Mouse (Mus musculus) lung, postnatal 25 days (tissue): ENCODE data around the gene 1700069L16Rik.
A peak's percentile ranks its signal among the peaks of the same experiment; 100 is the strongest.

Experiments
- DNase-seq: peaks from one replicate; pipeline ENCODE4 v3.0.0; 2022; ENCODE audit warnings: low spot score

1700069L16Rik gene

DNA sequence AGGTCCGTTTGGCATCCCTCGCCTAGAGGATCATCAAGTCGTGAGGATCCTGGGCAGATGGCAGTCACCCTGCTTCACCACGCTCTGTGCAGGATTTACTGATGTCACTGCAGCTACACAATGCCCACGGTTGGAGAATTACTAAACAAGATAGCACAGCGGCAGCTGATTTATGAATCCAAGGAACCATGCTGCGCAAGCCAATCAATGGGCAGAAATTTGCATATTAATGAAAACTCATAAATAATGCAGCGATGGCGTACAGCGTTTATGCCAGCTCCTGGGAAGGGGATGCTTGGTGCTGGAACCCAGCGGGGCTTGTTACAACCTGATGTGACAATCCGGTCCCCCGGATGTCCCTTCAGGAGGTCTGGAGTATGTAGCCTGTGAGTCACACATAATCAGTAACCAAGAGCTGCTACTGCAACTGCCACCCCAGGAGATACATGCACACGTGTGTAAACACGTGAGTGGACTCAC, 34.5 kb downstream of the 1700069L16Rik start:
- DNase-seq = no peak

DNA sequence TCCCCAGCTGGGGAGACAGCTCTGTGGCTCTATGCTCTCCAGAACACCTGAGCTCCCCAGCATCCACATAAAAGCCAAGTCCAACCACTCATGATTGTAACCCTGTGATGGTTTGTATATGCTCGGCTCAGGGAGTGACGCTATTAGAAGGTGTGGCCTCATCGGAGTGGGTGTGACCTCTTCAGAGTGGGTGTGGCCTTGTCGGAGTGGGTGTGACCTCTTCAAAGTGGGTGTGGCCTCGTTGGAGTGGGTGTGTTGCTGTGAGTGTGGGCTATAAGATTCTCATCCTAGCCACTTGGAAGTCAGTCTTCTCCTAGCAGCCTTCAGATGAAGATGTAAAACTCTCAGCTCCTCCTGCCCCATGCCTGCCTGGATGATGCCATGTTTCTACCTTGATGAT, 37.1 kb downstream of the 1700069L16Rik start:
- no peak for DNase-seq

DNA sequence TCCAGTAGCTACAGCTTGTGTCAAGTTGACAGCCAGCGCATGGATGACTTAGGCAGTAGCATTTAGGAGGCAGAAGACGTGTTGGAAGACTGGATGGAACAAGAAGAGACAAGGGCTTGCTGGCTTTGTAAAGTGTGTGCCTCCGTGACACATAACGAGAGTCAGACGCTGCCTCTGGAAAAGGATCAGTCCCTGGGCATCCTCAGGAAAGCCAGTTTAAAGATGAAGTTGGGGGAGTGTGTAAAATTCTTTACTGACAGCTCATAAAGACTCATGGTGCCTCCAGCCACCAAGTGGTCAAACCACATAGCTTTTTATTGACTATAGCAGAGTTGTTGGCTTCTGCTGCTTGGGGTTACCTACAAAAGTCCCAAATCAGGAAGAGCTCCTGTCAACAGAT, 39.1 kb downstream of the 1700069L16Rik start:
- no peak for DNase-seq

DNA sequence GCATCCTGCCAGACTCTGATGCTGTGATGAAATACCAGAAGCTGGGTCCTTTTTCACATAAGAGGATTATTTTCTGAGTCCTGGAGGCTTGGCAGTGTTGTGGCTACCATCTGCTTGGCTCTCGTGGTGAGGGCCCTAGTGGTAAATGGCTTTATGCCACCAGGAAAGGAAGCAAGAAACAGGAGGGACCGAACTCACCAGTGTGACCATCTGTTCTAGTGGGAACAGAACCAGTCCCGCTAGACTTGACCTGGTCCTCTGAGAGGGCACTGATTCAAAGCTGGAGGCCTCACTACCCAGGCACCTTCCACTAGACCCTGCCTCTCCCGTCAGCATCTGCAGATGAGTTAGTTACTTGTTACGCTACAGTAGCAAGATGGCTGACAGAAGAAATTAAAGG, 41.3 kb downstream of the 1700069L16Rik start:
- no peak for DNase-seq

DNA sequence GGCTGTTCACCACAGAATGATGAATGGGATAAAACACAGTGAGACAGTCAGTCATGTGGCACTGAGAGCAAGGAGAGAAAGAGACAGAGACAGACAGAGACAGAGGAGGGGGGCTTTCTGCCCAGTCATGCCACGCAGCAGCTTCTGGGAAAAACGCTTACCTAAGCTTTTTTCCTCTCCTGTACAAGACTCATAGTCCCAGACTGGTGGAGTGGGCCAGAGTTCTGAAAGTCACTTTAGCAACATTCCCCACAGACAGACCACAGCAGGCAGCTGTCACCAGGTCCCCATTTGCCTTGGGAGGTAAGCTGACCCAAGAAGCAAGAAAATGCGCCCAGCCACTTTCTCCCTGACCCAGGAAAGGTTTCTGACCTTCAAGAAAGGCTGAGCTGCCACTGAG, 42.1 kb downstream of the 1700069L16Rik start:
- no peak for DNase-seq

DNA sequence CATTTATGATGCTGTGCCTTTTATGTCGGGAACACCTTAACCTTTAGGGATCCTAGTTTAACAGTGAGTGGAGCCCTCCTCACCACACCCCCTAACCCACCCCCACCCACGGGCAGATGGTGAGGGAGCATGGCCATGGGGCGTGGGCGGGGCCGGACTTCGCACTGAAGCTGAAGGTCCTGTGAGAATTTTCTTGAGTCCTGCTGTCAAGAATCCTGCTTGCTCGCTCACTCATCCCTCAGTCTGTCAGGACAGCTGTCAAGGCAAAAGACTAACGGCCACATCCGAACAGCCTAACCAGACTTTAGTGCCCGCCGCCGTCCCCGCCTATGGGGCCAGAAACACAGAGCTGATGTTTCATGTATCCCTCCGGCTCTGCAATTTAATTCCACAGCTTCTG, 43.4 kb downstream of the 1700069L16Rik start:
- no peak for DNase-seq

DNA sequence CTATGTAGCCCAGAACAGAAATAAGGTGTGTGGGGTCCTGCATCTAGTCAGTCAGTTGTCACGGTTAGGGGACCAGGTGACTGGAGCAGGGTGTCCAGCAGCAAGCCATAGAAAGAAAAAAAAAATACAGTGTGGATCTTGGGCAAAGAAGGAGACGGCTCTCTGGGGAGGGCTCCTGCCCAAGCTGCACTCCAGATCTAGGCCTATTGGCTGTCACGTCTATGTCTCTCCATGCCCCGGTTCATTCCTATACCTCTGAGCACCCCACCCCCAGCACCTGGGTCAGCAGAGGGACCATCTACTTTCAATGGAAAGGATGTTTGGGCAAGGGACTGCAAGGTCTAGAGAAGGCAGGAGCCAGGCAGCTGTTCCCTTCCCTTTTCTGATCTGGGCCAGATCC, 45.1 kb downstream of the 1700069L16Rik start:
- DNase-seq = no peak

DNA sequence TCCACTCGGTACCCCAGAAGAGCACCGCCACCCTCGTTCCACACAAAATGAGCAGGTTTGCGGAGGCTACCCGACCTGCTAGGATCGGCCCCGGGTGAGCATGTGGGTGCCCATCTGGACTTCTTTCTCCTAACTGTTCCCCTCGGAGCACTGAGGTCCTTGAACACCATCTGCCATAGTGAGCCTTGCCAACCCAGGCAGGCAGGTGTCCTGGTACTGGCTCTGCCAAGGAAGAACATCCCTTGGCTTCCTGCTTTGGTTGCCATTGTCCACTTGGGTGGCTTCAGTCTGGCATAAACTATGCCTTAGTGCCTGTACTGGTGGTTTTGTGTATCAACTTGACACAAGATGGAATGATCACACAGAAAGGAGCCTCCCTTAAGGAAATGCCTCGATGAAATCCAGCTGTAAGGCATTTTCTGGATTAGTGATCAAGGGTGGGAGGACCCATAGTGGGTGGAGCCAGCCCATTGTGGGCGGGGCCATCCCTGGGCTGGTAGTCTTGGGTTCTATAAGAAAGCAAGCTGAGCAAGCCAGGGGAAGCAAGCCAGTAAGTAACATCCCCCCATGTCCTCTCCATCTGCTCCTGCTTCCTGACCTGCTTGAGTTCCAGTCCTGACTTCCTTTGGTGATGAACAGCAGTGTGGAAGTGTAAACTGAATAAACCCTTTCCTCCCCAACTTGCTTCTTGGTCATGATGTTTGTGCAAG, 45.7 kb downstream of the 1700069L16Rik start:
- no peak for DNase-seq

DNA sequence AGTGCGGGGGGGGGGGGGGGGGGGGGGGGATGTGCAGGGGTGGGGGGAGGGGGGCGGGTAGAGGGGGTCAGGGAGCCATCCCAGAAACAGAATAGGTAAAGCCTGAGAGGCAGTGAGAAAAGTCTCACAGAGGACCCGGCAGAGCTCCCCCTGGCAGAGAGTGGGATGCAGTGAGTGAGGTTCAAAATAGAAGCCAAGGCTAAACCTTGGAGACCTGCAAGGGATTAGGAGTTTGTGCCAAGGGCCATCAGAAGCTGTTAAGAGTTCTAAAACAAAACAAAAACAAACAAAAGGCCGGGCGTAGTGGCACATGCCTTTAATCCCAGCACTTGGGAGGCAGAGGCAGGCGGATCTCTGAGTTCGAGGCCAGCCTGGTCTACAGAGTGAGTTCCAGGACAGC, 47.0 kb downstream of the 1700069L16Rik start:
- no peak for DNase-seq

DNA sequence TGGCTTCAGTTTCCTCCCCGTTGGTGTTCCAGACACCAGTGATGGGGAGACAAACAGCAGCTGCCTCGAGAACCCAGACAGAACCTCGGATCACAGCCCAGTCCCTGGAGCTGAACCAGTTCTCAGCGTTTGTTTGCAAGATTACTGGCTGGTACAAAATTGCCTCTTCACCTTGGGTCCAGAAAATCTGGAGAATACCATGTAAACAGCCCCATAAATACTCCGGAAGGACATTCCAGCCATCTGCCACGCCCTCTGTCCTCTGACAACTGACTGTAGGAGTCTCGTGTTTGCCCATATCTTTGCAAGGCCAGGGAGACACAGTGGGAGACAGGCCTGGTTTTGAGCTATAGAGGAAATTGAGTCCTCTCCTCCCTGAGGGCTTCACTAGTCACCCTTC, 49.7 kb downstream of the 1700069L16Rik start:
- peak; percentile 46 for DNase-seq

DNA sequence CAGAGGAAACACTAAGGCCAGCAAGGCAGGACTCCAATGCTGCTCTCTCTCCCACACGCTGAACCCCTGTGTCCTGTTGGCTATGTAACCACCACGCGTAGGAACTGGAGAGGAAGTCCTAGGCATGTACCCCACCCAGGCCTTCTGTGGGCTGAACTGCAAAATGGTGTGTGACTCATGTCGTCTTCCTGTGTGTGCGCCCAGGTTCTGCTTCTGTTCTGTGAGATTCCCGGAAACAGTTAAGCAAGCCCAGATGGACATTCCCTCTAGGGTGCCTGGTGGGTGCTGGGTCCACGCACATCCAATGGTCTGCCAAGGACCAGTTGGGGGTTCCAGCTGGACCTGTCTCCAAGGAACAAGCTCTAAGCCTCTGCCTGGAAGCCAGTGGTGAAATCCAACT, 52.1 kb downstream of the 1700069L16Rik start:
- peak; percentile 62 for DNase-seq

DNA sequence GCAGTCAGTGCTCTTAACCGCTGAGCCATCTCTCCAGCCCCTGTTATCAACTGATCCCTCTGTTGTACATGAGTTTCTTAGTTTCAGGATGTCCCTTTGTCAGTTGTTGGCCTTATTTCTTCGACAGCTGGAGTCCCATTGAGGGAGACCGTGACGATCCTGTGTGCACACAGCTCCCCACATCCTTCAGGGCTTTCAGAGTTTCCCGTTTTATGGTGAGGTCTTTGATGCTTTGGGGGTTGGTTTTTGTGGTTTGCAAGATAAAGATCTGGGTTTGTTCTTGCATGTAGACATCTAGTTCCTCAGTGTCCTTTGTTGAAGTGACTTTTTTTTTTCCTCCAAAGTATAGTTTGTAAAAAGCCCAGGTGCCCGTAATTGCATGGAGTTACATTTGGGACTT, 54.0 kb downstream of the 1700069L16Rik start:
- no peak for DNase-seq

DNA sequence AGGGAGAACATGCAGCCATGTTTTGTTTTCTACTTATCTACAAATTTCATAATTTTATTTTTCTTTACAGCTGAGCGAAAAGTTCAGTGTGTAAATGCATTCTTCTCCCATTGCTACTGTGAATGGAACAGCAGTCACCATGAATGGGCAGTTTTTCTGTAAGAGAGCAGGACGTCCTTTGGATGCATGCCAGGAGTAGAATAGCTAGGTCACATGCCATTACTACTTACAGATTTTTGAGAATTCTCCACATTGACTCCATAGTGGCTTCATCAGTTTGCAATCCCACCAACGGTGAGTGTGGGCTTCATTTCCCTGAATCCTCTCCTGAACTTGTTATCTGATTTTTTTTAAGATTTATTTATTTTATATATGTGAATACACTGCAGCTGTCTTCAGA, 54.5 kb downstream of the 1700069L16Rik start:
- DNase-seq = no peak

DNA sequence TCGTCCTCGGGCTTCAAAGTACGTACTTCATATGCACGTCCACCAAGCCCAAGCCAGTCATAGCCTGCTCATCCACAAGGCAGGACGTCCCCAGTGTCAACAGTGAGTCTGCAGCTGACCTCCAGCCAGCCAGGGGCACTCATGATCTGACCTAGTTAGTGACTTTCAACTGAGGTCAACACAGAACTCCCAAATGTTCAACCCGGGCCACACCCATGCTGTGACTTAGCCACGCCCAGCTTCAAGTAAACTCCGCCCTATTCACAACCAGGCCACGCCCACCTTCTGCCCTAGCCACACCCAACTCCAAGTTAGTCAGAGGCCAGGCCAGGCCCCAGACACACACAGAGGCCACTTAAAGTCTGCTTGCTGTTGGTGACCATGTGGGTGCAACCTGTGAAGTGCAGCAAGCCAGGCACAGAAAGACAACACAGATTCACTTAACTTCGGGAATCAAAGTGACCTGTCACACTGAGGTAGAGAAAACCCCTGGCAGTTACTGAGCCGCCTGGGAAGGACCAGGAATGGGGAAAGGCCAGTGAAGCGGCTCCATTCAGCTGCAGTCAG, 59.9 kb downstream of the 1700069L16Rik start:
- no peak for DNase-seq

DNA sequence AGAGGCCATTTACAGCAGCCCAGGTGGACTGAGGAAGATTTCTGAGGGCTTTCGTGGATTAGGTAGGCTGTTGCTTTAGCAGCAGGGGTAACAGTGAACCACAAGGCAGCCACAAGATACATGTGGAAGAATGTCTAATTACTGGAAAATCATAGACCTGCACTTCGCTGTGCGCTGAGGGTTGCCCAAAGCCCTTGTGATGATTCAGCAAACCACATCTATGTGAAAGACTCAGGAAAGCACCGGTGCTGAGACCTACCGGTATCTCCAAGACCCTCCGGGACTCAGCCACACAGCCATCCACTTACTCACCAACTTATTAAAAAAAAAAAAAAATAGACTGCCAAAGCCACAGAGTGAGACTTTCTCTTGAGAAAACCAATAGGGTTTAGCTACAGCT, 60.4 kb downstream of the 1700069L16Rik start:
- DNase-seq = no peak

DNA sequence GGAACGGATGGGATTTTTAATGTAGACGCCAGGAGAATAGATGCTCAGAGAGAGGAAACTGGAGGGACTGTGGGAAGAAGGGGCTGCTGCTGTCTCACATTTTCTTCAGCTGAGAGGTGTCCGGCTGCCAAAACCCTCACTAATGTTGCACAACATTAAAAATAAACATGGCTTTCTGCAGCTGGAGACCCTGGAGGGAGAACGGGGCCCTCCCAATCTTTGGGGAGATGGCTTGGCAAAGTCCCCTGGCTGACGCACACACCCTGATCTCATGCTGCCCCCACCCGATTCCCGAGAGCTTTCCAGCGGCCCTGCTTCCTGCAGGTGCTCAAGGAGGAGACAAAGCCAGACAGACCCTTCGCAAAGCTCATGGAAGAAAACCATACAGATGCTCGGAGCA, 63.7 kb downstream of the 1700069L16Rik start:
- DNase-seq = peak; percentile 51

DNA sequence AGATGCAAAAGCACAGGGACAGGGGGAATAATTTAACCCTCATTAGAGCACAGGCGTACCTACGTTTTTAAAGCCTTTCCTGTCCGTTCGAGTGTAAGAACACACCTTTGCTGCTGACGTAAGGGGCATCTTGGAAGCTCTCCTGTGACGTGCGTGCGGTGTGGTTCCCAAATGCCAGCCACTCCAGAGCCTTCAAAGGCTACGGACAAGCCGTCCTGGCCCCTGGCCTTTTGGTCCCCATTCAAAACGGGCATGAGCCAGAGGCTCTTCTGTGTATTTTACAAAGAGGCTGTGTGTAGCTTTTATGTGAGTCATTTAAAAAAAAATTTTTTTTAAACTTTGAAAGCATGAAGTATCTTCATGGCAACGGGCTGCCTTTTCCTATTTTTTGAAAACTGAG, 69.8 kb downstream of the 1700069L16Rik start:
- DNase-seq = no peak

DNA sequence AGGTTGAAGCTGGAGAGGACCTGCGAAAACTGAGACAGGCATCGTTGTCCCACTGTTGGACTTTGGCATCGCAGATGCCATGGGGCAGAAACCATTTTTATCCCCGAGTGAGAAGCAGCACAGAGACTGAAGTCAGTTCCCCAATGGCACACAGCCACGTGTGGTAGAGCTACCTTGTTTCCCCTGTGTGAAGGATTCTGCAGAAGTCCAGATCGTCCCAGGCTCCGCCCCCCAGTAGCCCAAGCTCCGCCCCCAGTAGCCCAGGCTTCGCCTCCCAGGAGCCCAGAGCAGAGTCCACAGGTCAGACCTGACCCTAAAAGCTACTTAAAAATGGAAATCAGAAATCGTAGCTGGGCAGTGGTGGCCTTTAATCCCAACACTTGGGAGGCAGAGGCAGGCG, 70.4 kb downstream of the 1700069L16Rik start:
- no peak for DNase-seq

DNA sequence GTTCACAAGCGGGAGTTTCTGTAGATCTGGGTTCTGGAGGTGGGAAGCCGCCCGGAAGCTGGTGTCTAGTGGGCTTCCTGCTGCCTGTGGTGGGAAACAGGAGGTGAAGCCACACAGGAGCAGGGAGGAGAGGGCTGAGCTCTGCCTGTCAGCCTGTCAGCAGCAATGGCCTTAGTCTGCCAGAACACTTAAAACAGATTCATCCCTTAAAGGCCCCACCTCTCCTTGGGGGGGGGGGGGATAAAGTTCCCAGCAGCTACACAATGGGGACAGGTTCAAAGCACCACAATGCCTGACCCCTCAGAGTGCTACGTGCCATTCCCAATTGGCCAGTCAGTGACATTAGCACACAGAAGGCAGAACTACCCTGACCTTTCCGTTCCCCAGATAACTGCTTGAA, 72.4 kb downstream of the 1700069L16Rik start:
- no peak for DNase-seq

DNA sequence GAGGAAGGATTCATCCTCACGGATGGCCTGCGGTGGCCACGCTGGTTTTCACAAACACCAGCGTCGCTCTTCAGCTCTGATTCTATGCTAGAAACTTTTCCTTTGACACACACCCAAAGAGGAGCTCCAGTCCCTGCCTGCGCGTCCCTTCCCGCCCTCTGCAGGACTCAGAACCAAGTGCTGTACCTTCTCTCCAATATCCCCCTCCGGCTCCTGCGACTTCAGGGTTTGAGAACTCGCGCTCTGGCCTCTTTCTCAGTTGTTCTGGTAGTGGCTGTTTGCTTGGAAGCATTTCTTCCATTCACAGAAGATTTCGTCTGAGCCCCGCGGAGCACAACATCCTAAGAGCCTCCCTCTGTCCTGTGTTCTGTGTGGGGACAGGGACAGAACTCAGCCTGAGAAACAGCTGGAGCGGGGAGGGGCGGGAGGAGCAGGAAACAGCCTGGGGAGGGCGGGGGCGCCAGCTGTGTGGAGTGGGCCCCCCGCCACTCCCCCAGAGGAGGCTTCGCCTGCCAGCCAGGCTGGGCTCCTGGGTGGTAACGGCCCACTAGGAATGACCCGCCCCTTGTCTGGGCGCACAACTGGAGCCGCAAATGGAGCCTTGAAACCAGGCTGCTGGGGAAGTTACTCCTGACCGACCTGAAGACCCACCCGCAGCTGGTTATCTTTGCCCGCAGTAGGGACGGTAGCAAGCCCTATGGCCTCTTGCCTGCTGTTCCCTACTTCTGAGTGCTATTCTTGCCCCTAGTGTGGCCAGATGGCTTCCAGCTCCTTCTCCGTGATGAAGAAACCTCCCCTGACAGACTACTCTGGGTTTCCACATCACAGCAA, 74.3 kb downstream of the 1700069L16Rik start, which contains the start of gene Cmklr1:
Gene Cmklr1 (minus strand): TSS at position 392 of the 831 bp plus-strand sequence.
- DNase-seq = peak; percentile 54

DNA sequence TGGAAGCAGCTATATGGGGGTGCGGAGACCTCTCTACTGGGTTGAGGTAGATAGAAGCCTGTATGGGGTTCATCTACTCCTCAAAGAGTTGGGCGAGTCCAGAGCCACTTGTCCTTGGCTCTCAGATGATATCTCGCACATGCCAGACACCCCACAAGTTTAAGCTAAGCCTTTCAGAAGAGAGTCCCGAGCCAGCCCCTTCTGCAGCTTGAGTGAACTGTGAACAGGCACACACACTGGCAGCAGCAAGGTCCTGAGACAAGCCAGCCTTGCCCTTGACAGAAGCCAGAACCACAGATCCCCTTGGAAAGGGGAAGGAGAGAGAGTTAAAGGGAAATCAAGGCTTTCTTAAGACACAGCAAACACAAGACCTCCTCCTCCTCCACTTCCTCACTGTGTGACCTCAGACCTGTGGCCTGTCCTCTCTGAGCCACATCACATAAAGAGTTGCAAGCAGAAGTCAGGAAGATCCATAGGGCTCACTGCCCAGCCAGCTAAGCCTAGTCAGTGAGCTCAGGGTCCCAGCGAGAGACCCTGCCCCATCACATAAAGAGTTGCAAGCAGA, 75.8 kb downstream of the 1700069L16Rik start:
- no peak for DNase-seq

DNA sequence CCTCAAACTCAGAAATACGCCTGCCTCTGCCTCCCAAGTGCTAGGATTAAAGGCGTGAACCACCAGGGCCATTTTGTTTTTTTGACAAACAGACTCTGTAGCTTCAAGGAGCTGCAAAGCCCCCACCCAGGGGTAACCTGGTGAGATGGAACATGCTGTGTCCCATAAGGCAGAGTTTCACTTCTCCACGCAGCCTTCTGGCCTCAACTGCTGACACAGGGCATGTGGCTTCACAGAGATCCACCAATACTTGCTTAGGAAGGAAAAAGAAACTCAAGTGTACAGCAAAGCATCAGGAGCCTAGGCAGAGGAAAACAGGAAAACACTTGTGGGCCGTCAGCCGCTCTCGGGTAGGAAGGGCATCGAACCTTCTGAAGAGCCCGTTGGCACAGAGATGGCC, 77.4 kb downstream of the 1700069L16Rik start:
- DNase-seq = no peak

DNA sequence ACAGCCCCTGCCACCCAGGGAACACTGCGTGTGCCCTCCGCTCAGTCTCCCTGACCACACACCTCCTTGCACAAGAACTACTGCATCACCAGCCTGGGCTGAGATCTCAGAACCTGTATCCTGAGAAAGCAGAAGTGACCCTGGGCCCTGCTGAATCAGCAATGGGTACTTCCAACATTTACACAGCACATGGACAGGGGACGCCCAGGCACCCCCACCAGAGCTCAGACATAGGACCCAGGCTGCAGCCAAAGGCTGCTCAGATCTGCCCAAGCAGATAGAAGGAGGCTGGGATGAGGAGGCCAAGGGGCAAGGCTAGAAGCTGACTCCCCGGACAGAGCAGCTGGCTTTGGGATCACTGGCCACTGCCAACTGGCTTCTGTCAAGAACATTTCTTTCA, 80.1 kb downstream of the 1700069L16Rik start:
- DNase-seq = peak; percentile 49
